Mouse (Mus musculus): ENCODE measurements around the gene Slc25a11. TPM values are rescaled to one million over a fixed set of nuclear protein-coding genes. Genes with fewer than 3 reads are reported as not detected.

Slc25a11 gene
- 138 and 145 TPM in 2 replicates for polyA plus RNA-seq (2014; fragmentation: Nextera tagmentation; extraction: Ambion mirVana)

DNA sequence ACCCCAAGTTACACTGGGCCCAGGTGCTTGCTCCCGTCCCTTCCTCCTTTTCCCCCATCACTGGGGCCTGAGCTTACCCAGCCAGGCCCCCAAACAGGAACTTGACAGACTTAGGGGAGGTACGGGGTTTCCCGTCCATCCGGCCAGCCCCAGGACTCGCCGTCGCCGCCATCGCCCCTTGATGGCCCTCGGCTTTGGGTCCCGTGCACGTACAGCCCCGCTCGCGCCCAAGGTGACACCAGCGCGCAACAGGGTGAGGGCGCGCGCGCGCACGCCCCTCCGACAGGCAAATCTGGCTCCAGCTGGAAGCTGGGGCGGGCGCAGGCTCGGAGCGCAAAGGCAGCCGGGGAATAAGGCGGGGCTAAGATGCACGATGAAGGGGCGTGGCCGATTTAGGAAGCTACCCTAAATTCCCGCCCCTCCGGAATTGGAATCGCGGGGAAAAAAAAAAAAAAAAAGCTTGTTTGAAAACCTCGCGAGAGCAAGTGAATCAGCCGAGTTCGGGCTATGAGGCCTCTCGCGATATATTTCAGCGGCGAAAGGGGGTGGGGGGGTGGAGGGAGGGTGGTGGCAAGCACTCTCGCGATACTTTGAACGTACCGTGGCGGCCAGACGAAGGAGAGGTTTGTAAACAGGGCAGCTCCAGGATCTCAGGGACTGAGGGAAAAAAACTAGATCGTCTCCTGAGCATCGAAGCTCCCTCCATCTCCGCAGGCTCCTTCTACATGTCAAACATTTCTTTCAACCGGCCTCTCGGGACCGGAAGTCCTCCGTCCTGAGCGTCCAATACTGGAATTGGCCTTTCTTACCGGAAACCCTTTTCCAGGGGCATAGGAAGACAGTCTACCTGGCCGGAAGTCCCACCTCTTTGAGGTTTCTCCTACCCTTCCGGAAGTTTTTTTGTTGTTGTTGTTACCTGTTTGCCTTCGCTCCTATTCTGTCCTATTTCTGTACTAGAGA lies at the start of gene Slc25a11, which contains the start of gene Rnf167:
TSS of gene Slc25a11 (minus strand) at position 789 of the 960 bp plus-strand sequence.
TSS of gene Rnf167 (plus strand) at position 545 of the 960 bp plus-strand sequence.
- Histone ChIP-seq H3K27me3 (ENCODE audit: control insufficient read depth, insufficient read depth, low read length) (no peaks in the 10 kb centered on the region), H3K9me3 (ENCODE audit: control insufficient read depth, low read length) (no peaks in the 10 kb centered on the region), H3K36me3 (ENCODE audit: control insufficient read depth, insufficient read depth, low read length) (0 out of 2 replicates have a peak, but pooled peaks cover 7% of the 10 kb centered on the region), H3K4me3 (ENCODE audit: low read depth, low read length) (peak within 1 kb of the TSS; percentile 69), H3K4me1 (replicated peaks; ENCODE audit: control insufficient read depth, insufficient read depth, low read length) (peaks cover 12% of the 10 kb centered on the region), H3K9ac (ENCODE audit: low read depth, low read length) (peak within 1 kb of the TSS; percentile 79), H3K27ac (ENCODE audit: low read depth, low read length) (peak within 1 kb of the TSS; percentile 79), H3K4me2 (replicated peaks; ENCODE audit: low read depth, low read length) (peak within 1 kb of the TSS; percentile 96)
- DNase-seq (ENCODE audit: low spot score) (peak; percentile 99), ATAC-seq (ENCODE audit: low FRiP score) (peak; percentile 86)
- under 1% methylated on average over 63 of the region's 63 CpGs for WGBS

DNA sequence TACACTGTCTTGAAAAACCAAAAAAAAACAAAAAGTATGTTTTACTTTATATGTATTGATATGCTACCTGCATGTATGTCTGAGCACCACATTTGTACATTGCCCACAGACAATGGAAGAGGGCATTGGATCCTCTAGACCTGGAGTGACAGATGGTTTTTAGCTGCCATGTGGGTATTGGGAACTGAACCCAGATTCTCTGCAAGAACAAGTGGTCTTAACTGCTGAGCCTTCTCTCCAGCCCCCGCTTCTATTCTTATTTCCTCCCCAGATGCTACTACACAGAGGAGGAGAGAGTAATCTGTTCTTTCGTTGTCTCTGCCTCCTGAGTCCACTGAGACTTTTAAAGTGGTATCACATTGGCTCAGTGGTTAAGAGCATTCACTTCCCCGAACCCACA lies 46.2 kb upstream of the Slc25a11 start:
- no peak for ATAC-seq (ENCODE audit: low FRiP score)

DNA sequence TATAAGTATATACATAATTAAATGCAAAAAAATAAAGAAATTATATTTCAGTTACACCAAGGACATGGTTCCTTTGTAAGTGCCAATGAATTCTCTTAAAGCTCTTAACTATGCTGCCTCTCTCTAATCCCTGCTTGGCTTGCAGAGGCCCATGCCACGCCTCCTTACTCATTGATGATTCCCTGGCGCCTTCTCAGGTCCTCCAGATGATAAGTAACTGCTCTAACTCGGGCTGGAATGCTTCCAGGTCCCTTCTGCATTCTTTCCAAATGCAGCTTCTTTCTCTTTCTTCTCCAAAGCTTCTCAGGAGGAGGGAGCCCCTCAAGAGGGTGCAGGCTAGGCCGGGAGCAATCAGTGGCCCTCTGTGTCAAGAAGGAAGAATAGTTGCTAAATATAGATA lies 42.3 kb upstream of the Slc25a11 start:
- no peak overlapping the region for H3K4me3 ChIP-seq (ENCODE audit: low read depth, low read length)
- no peaks in the 10 kb centered on the region for H3K27me3 ChIP-seq (ENCODE audit: control insufficient read depth, insufficient read depth, low read length)
- H3K27ac ChIP-seq (ENCODE audit: low read depth, low read length): no peak overlapping the region
- H3K4me1 ChIP-seq (replicated peaks; ENCODE audit: control insufficient read depth, insufficient read depth, low read length): peaks cover 9% of the 10 kb centered on the region; the same call in 1 of the 2 replicates
- H3K4me2 ChIP-seq (replicated peaks; ENCODE audit: low read depth, low read length): no peak overlapping the region
- ATAC-seq (ENCODE audit: low FRiP score) (no peak), DNase-seq (ENCODE audit: low spot score) (no peak)
- no peaks in the 10 kb centered on the region for H3K9me3 ChIP-seq (ENCODE audit: control insufficient read depth, low read length)
- H3K9ac ChIP-seq (ENCODE audit: low read depth, low read length): no peak overlapping the region
- WGBS: 65% methylated on average over 4 of the region's 4 CpGs
- H3K36me3 ChIP-seq (ENCODE audit: control insufficient read depth, insufficient read depth, low read length): no peaks in the 10 kb centered on the region

More for the DNA sequence above, 46.2 kb upstream of the Slc25a11 start:
- H3K9ac ChIP-seq (ENCODE audit: low read depth, low read length): no peak overlapping the region
- no peak overlapping the region for H3K4me3 ChIP-seq (ENCODE audit: low read depth, low read length)
- WGBS: 71% methylated on average over 3 of the region's 3 CpGs
- peaks cover 3% of the 10 kb centered on the region; the same call in 1 of the 2 replicates for H3K4me1 ChIP-seq (replicated peaks; ENCODE audit: control insufficient read depth, insufficient read depth, low read length)
- H3K27me3 ChIP-seq (ENCODE audit: control insufficient read depth, insufficient read depth, low read length): no peaks in the 10 kb centered on the region
- no peaks in the 10 kb centered on the region for H3K9me3 ChIP-seq (ENCODE audit: control insufficient read depth, low read length)
- DNase-seq (ENCODE audit: low spot score): no peak
- no peak overlapping the region for H3K27ac ChIP-seq (ENCODE audit: low read depth, low read length)
- H3K36me3 ChIP-seq (ENCODE audit: control insufficient read depth, insufficient read depth, low read length): no peaks in the 10 kb centered on the region
- no peak overlapping the region for H3K4me2 ChIP-seq (replicated peaks; ENCODE audit: low read depth, low read length)

DNA sequence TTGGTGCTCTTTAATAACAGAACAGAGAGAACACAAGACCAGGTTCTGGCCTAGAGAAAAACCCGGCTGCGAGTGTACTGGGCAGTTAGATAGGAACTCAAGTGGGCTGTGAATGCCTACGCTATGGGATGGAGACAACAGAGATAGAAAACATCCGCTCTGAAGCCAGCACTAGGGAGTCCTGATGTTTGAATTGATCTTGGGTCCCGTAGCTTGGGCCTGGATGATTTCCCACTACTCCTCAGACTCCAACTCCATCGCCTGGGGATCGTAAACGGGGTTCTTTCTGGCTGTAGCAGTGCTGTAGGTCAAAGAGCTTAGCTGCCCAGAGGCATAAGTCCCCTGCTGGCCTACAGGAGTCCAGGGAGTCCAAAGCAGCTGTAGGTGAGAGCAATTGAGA lies 41.1 kb upstream of the Slc25a11 start:
- H3K4me1 ChIP-seq (replicated peaks; ENCODE audit: control insufficient read depth, insufficient read depth, low read length): peaks cover 9% of the 10 kb centered on the region; the same call in 1 of the 2 replicates
- no peaks in the 10 kb centered on the region for H3K36me3 ChIP-seq (ENCODE audit: control insufficient read depth, insufficient read depth, low read length)
- 13% methylated on average over 8 of the region's 8 CpGs for WGBS
- H3K27ac ChIP-seq (ENCODE audit: low read depth, low read length): peak overlapping the region; percentile 61; the same call in 1 of the 2 replicates
- H3K27me3 ChIP-seq (ENCODE audit: control insufficient read depth, insufficient read depth, low read length): no peaks in the 10 kb centered on the region
- peak overlapping the region; percentile 80 for H3K4me2 ChIP-seq (replicated peaks; ENCODE audit: low read depth, low read length)
- H3K9me3 ChIP-seq (ENCODE audit: control insufficient read depth, low read length): no peaks in the 10 kb centered on the region
- H3K4me3 ChIP-seq (ENCODE audit: low read depth, low read length): peak overlapping the region; percentile 67
- peak overlapping the region; percentile 84 for H3K9ac ChIP-seq (ENCODE audit: low read depth, low read length)
- DNase-seq (ENCODE audit: low spot score) (no peak), ATAC-seq (ENCODE audit: low FRiP score) (0 out of 2 replicates have a peak, but pooled peaks have one; percentile 11)

DNA sequence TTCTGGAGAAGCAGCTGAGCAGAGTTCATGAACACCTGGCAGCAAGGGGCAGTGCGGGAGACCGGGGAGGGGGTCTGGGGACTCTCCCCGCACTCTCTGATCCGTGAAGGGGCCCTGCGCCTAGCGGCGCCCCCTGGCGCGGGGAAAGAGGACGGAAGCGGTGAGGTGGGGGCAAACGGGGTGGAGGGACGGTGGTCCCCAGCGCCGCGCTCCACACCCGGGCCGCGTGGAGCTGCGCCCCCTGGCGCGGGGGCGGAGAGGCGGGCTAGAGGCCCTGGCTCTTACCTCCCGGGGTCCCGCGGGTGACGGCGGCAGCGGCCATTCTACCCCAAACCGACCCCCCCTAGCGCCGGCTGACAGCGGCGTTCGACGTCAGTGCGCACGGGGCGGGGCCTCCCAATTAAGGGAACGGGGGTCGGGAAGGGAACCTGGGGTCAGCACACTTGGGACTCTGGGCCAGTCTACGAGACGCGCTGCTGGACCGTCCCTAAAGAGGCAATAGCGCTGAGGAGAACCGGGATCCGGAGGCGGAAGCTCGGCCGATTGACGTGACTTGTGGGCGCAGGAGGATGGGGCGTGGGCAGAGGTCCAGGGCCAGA lies 40.4 kb upstream of the Slc25a11 start, which contains the start of gene Camta2:
TSS of gene Camta2 (minus strand) at position 505 of the 599 bp plus-strand sequence.
- WGBS: 0% methylated on average over 42 of the region's 55 CpGs
- no peaks in the 10 kb centered on the region for H3K27me3 ChIP-seq (ENCODE audit: control insufficient read depth, insufficient read depth, low read length)
- peak; percentile 89 for DNase-seq (ENCODE audit: low spot score)
- no peaks in the 10 kb centered on the region for H3K9me3 ChIP-seq (ENCODE audit: control insufficient read depth, low read length)
- peak within 1 kb of the TSS; percentile 84 for H3K9ac ChIP-seq (ENCODE audit: low read depth, low read length)
- ATAC-seq (ENCODE audit: low FRiP score): peak; percentile 85
- H3K4me2 ChIP-seq (replicated peaks; ENCODE audit: low read depth, low read length): peak within 1 kb of the TSS; percentile 80
- no peaks in the 10 kb centered on the region for H3K36me3 ChIP-seq (ENCODE audit: control insufficient read depth, insufficient read depth, low read length)
- peak within 1 kb of the TSS; percentile 61 for H3K27ac ChIP-seq (ENCODE audit: low read depth, low read length)
- peak within 1 kb of the TSS; percentile 67 for H3K4me3 ChIP-seq (ENCODE audit: low read depth, low read length)
- peaks cover 9% of the 10 kb centered on the region; the same call in 1 of the 2 replicates for H3K4me1 ChIP-seq (replicated peaks; ENCODE audit: control insufficient read depth, insufficient read depth, low read length)

DNA sequence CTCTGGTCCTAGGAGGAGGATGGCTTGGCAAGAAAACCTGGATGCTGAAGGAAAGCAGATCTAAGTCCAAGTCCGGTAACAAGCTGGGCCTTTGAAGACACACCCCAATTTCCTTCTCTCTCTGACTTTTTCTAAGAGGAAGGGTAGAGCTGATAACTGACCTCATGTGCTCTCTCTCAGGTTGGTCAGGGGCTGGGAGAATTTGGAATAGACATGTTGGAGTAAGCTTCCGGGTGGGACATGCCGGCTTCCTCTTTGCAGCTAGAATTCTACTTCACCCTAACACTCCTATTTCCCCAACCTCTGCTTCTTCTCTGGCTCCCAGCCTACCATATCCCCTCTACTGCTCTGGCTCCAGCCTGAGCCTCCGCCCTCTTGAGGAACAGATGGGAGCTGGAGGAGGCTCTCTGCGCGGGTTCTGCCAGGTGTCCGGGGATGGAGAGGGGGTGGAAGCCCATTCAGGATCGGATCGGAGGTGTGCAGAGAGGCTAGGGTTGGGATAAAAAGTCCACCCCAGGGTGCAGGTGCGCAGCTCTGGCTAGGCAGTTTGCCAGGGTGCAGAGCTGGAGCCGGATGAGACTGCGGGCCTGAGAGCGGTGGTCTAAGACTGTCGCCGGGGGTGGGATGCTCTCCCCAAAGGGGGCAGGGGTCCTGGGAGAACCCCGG lies 39.8 kb upstream of the Slc25a11 start:
- ATAC-seq (ENCODE audit: low FRiP score): peak; percentile 73

DNA sequence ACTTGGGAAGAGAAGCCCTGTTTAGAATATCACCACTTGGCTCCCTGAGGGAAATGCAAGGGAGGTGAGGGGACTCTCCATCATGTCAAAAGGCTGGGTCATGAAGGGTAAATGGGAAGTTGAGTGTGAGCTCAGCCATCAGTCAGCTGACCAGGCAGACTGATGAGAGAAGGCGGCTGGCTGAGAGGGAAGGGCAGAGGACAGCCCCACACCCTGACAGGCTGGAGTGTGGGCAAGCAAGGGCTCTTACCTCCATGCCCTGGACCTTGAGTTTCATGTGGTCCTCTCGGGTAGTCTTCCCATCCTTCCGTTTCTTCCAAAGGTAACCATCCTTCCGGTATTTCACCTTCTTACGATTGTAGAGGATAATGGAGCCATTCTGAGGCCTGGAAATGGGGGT lies 36.4 kb upstream of the Slc25a11 start:
- H3K4me2 ChIP-seq (replicated peaks; ENCODE audit: low read depth, low read length): no peak overlapping the region
- 86% methylated on average over 5 of the region's 5 CpGs for WGBS
- H3K36me3 ChIP-seq (ENCODE audit: control insufficient read depth, insufficient read depth, low read length): no peaks in the 10 kb centered on the region
- peaks cover 11% of the 10 kb centered on the region; the same call in 1 of the 2 replicates for H3K4me1 ChIP-seq (replicated peaks; ENCODE audit: control insufficient read depth, insufficient read depth, low read length)
- no peak overlapping the region for H3K9ac ChIP-seq (ENCODE audit: low read depth, low read length)
- no peak for DNase-seq (ENCODE audit: low spot score)
- no peak for ATAC-seq (ENCODE audit: low FRiP score)
- no peak overlapping the region for H3K4me3 ChIP-seq (ENCODE audit: low read depth, low read length)
- no peak overlapping the region for H3K27ac ChIP-seq (ENCODE audit: low read depth, low read length)
- H3K9me3 ChIP-seq (ENCODE audit: control insufficient read depth, low read length): no peaks in the 10 kb centered on the region
- no peaks in the 10 kb centered on the region for H3K27me3 ChIP-seq (ENCODE audit: control insufficient read depth, insufficient read depth, low read length)

More for the DNA sequence above, 39.8 kb upstream of the Slc25a11 start:
- H3K9me3 ChIP-seq (ENCODE audit: control insufficient read depth, low read length): no peaks in the 10 kb centered on the region
- 5% methylated on average over 16 of the region's 16 CpGs for WGBS
- H3K9ac ChIP-seq (ENCODE audit: low read depth, low read length): peak overlapping the region; percentile 84
- no peaks in the 10 kb centered on the region for H3K27me3 ChIP-seq (ENCODE audit: control insufficient read depth, insufficient read depth, low read length)
- H3K4me1 ChIP-seq (replicated peaks; ENCODE audit: control insufficient read depth, insufficient read depth, low read length): peaks cover 13% of the 10 kb centered on the region; the same call in 1 of the 2 replicates
- peak overlapping the region; percentile 61 for H3K27ac ChIP-seq (ENCODE audit: low read depth, low read length)
- DNase-seq (ENCODE audit: low spot score): peak; percentile 56
- peak overlapping the region; percentile 67 for H3K4me3 ChIP-seq (ENCODE audit: low read depth, low read length)
- peak overlapping the region; percentile 80 for H3K4me2 ChIP-seq (replicated peaks; ENCODE audit: low read depth, low read length)
- H3K36me3 ChIP-seq (ENCODE audit: control insufficient read depth, insufficient read depth, low read length): no peaks in the 10 kb centered on the region
